Comparison of ENCODE assay signal across 23 mouse cellular contexts in the genomic region with DNA sequence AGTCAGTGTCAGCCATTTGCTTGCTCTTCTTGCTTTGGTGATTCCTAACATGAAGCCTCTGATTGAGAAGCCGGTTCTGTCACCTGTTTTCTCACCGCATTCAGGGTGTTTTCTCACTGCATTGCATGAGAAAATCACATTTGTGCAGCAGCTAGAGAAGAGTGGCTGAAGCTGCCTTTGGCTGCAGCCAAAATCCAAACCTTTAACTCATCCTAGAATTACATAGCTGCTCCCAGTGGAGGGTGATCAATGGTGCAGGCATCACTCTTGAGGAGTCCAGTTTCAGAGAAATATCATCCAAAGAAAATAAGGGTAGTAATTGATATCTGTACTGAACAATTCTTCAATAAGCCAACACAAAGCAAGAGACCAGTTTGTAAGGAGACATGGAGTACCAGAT.
DNase-seq lines count a peak whose midpoint lies in the region; ATAC-seq lines count a peak whose summit lies in the region.
"Had no signal": no experiment of that assay in that cellular context is flagged by ENCODE, and none has a peak within 500 bp of the region (broad histone marks: within the 10 kb centered on the region; RNA-seq: fewer than 3 reads in every experiment).

No protein-coding gene starts in this region.

- 0 out of 2 replicates have a peak overlapping the region, but pooled peaks have one; percentile 2 for H3K27ac ChIP-seq in midbrain, embryonic 12.5 days (replicated peaks)
- H3K27ac ChIP-seq in midbrain, embryonic 10.5 days (replicated peaks): no peak overlapping the region
- peak overlapping the region; percentile 67 for H3K27ac ChIP-seq in midbrain, embryonic 14.5 days (replicated peaks; ENCODE audit: low read depth, low read length)
- peak overlapping the region; percentile 66 for H3K27ac ChIP-seq in neural tube, embryonic 15.5 days (replicated peaks)
- H3K27ac ChIP-seq: embryonic facial prominence, embryonic 10.5 days; gastrocnemius, adult 2 months; heart, embryonic 15.5 days; intestine, embryonic 15.5 days; liver, embryonic 13.5 days had no signal

- no peak overlapping the region for H3K4me3 ChIP-seq in midbrain, embryonic 12.5 days
- no peak overlapping the region for H3K4me3 ChIP-seq in midbrain, embryonic 10.5 days
- H3K4me3 ChIP-seq in midbrain, embryonic 14.5 days (replicated peaks; ENCODE audit: low read depth, low read length): no peak overlapping the region
- no peak overlapping the region for H3K4me3 ChIP-seq in neural tube, embryonic 15.5 days (replicated peaks)
- H3K4me3 ChIP-seq: embryonic facial prominence, embryonic 10.5 days; gastrocnemius, adult 2 months; heart, embryonic 15.5 days; intestine, embryonic 15.5 days; liver, embryonic 13.5 days had no signal

- H3K9me3 ChIP-seq in midbrain, embryonic 12.5 days: no peaks in the 10 kb centered on the region
- no peaks in the 10 kb centered on the region for H3K9me3 ChIP-seq in midbrain, embryonic 10.5 days (replicated peaks)
- H3K9me3 ChIP-seq in midbrain, embryonic 14.5 days (ENCODE audit: control insufficient read depth, low read length): no peaks in the 10 kb centered on the region
- no peaks in the 10 kb centered on the region for H3K9me3 ChIP-seq in neural tube, embryonic 15.5 days (replicated peaks)
- H3K9me3 ChIP-seq: embryonic facial prominence, embryonic 10.5 days; heart, embryonic 15.5 days; intestine, embryonic 15.5 days; liver, embryonic 13.5 days had no signal

- WGBS in midbrain, embryonic 12.5 days: 91% methylated on average over 2 of the region's 2 CpGs
- 71% methylated on average over 2 of the region's 2 CpGs for WGBS in midbrain, embryonic 10.5 days
- 79% methylated on average over 2 of the region's 2 CpGs for WGBS in midbrain, embryonic 14.5 days
- WGBS in neural tube, embryonic 15.5 days: 86% methylated on average over 2 of the region's 2 CpGs

- no peak overlapping the region for H3K9ac ChIP-seq in midbrain, embryonic 12.5 days (replicated peaks)
- no peak overlapping the region for H3K9ac ChIP-seq in midbrain, embryonic 14.5 days (replicated peaks; ENCODE audit: low read length)
- no peak overlapping the region for H3K9ac ChIP-seq in neural tube, embryonic 15.5 days (replicated peaks)
- H3K9ac ChIP-seq: heart, embryonic 15.5 days; intestine, embryonic 15.5 days; liver, embryonic 13.5 days had no signal

- peak; percentile 51 for ATAC-seq in frontal cortex, adult (ENCODE audit: low TSS enrichment)
- ATAC-seq in midbrain, embryonic 12.5 days (ENCODE audit: low FRiP score, low read depth): no peak
- ATAC-seq in midbrain, embryonic 14.5 days (ENCODE audit: low FRiP score, low TSS enrichment): no peak
- ATAC-seq in neural tube, embryonic 15.5 days (ENCODE audit: low FRiP score): no peak
- ATAC-seq: intestine, embryonic 15.5 days; Patski had no signal

- no peak overlapping the region for H3K4me2 ChIP-seq in midbrain, embryonic 12.5 days (replicated peaks)
- no peak overlapping the region for H3K4me2 ChIP-seq in midbrain, embryonic 14.5 days (ENCODE audit: low read length)
- no peak overlapping the region for H3K4me2 ChIP-seq in neural tube, embryonic 15.5 days
- H3K4me2 ChIP-seq: heart, embryonic 15.5 days; intestine, embryonic 15.5 days; liver, embryonic 13.5 days had no signal

- no peaks in the 10 kb centered on the region for H3K4me1 ChIP-seq in midbrain, embryonic 12.5 days
- no peaks in the 10 kb centered on the region for H3K4me1 ChIP-seq in midbrain, embryonic 10.5 days
- H3K4me1 ChIP-seq in midbrain, embryonic 14.5 days (ENCODE audit: control insufficient read depth, insufficient read depth, low read length): no peaks in the 10 kb centered on the region
- H3K4me1 ChIP-seq in neural tube, embryonic 15.5 days: no peaks in the 10 kb centered on the region
- H3K4me1 ChIP-seq: embryonic facial prominence, embryonic 10.5 days; heart, embryonic 15.5 days; intestine, embryonic 15.5 days; liver, embryonic 13.5 days had no signal

- H3K27me3 ChIP-seq in midbrain, embryonic 12.5 days: no peaks in the 10 kb centered on the region
- H3K27me3 ChIP-seq in midbrain, embryonic 10.5 days (ENCODE audit: low read depth, poor library complexity, severe bottlenecking): no peaks in the 10 kb centered on the region
- H3K27me3 ChIP-seq in midbrain, embryonic 14.5 days (ENCODE audit: control insufficient read depth, insufficient read depth, low read length): no peaks in the 10 kb centered on the region
- H3K27me3 ChIP-seq in neural tube, embryonic 15.5 days (replicated peaks): no peaks in the 10 kb centered on the region
- H3K27me3 ChIP-seq: CH12.LX; heart, embryonic 15.5 days; intestine, embryonic 15.5 days; liver, embryonic 13.5 days; Patski had no signal

- DNase-seq in frontal cortex, postnatal 14 days (ENCODE audit: low spot score in 2 of 2): no peak
- no peak for DNase-seq in midbrain, embryonic 10.5 days (ENCODE audit: low spot score)
- DNase-seq in midbrain, embryonic 14.5 days: no peak
- no peak for DNase-seq in kidney, adult 11 months
- DNase-seq: B cell, adult 2 months; cerebellum, adult 11 months; cerebellum, adult 9-11 months; gastrocnemius, adult 2 months; heart, postnatal 4 days; kidney, adult 9 months; kidney, postnatal 14 days; liver, embryonic 13.5 days; lung, adult 2 months; lung, postnatal 14 days had no signal

- no peaks in the 10 kb centered on the region for H3K36me3 ChIP-seq in midbrain, embryonic 12.5 days
- no peaks in the 10 kb centered on the region for H3K36me3 ChIP-seq in midbrain, embryonic 10.5 days
- peaks cover 6% of the 10 kb centered on the region; the same call in 1 of the 2 replicates for H3K36me3 ChIP-seq in midbrain, embryonic 14.5 days (ENCODE audit: control insufficient read depth, insufficient read depth, low read length)
- H3K36me3 ChIP-seq in neural tube, embryonic 15.5 days: peaks cover 16% of the 10 kb centered on the region; the same call in 1 of the 2 replicates
- H3K36me3 ChIP-seq: embryonic facial prominence, embryonic 10.5 days; G1E; heart, embryonic 15.5 days; intestine, embryonic 15.5 days; liver, embryonic 13.5 days had no signal
